Mouse (Mus musculus) bone marrow, adult 2 months (tissue): ENCODE results near the gene Slc6a21.

ENCODE experiments used
- CTCF ChIP-seq: fragments of 200-500 bp; IDR thresholded peaks from 2 replicates; pipeline ENCODE4 v1.5.1; 2011; ENCODE audit warnings: low read length, control low read depth; ENCODE audit not compliant: control insufficient read depth, insufficient read depth
- POLR2A ChIP-seq: fragments of 200-500 bp; IDR thresholded peaks from 2 replicates; pipeline ENCODE4 v1.6.1; 2011; ENCODE audit warnings: low read depth, mild to moderate bottlenecking, control low read depth, low read length, borderline replicate concordance; ENCODE audit not compliant: control insufficient read depth

DNA sequence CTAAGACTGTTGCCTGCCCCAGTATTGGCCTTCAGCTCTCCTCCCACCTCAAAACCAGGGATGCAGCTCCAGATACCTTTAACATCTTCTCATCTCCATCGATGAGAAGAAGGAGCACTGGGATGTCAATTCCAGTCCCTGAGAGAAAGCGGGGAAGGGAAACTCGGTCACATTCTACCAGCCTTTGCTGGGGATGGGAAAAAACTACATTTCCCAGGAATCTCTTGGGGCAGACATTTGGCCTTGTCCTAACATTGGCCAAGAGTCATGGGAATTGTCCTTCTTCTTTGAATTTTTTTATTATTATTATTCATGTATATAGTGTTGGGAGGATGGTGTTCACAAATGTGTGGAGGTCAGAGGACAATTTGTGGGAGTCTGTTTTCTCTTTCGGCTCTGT lies 44.9 kb downstream of the Slc6a21 start:
- TF ChIP-seq CTCF (no peak), POLR2A (no peak)
